Mouse (Mus musculus) CH12.LX (cell line): ENCODE measurements around the gene Chrm3. TPM values are rescaled to one million over a fixed set of nuclear protein-coding genes. Genes with fewer than 3 reads are reported as not detected.

Experiments used
- DNase-seq: peaks from one replicate; pipeline ENCODE4 v3.0.0-alpha.2; 2013; ENCODE audit errors: extremely low read depth
- H3K27ac ChIP-seq: 2 replicates; pipeline ENCODE4 v1.5.1; 2012; ENCODE audit warnings: low read depth, mild to moderate bottlenecking, control low read depth, moderate library complexity; ENCODE audit not compliant: insufficient read depth
- H3K27me3 ChIP-seq: replicated peaks from 2 replicates; pipeline ENCODE3; 2012; ENCODE audit warnings: inconsistent platforms
- H3K36me3 ChIP-seq, 2 experiments: replicated peaks in 1 of 2; 2 replicates each; pipeline versions ENCODE3 to v1.6.1; 2012; ENCODE audit warnings: inconsistent platforms in 1 of 2, low read length in 1 of 2, mild to moderate bottlenecking in 1 of 2, mixed read lengths in 1 of 2, moderate library complexity in 1 of 2; ENCODE audit not compliant: control insufficient read depth in 1 of 2, insufficient read depth in 1 of 2
- H3K4me1 ChIP-seq, 2 experiments: 2 replicates each; pipeline ENCODE4 v1.6.1; 2012; ENCODE audit warnings: inconsistent platforms in 1 of 2, moderate library complexity in 1 of 2; ENCODE audit not compliant: insufficient read depth in 2 of 2, control insufficient read depth in 1 of 2
- H3K4me2 ChIP-seq: 2 replicates; pipeline ENCODE4 v1.6.1; 2012; ENCODE audit warnings: low read depth, mild to moderate bottlenecking, control low read depth; ENCODE audit not compliant: poor library complexity, insufficient read depth, severe bottlenecking
- H3K4me3 ChIP-seq, 3 experiments: fragments of 150-350 bp in 1 of 3; sonication (generic) in 1 of 3; replicated peaks in 1 of 3; 2 replicates each; pipeline versions ENCODE3 to v1.5.1; 2011 to 2012; ENCODE audit warnings: low read depth in 2 of 3, low read length in 2 of 3, mild to moderate bottlenecking in 2 of 3, moderate library complexity in 2 of 3, control low read depth in 1 of 3, improper control_type of control experiment in 1 of 3, inconsistent platforms in 1 of 3, mixed read lengths in 1 of 3; ENCODE audit not compliant: poor library complexity in 1 of 3
- H3K79me2 ChIP-seq: replicated peaks from 2 replicates; pipeline ENCODE4 v1.6.1; 2012; ENCODE audit warnings: mild to moderate bottlenecking, moderate library complexity; ENCODE audit not compliant: control insufficient read depth, poor library complexity, insufficient read depth, severe bottlenecking; ENCODE audit errors: extremely low read depth
- H3K9ac ChIP-seq: 2 replicates; pipeline ENCODE4 v1.6.1; 2012; ENCODE audit warnings: low read depth, mild to moderate bottlenecking, control low read depth, moderate library complexity; ENCODE audit not compliant: insufficient read depth
- H3K9me3 ChIP-seq: replicated peaks from 2 replicates; pipeline ENCODE3; 2012; ENCODE audit warnings: low read length, inconsistent platforms, mixed read lengths
- BHLHE40 ChIP-seq: IDR thresholded peaks from 2 replicates; pipeline ENCODE4 v1.6.1; 2011; ENCODE audit warnings: mild to moderate bottlenecking, low read depth, low read length, improper control_type of control experiment
- CHD1 ChIP-seq: IDR thresholded peaks from 2 replicates; pipeline ENCODE4 v1.6.1; 2012; ENCODE audit warnings: low read depth, low read length, improper control_type of control experiment, inconsistent platforms
- CTCF ChIP-seq, 2 experiments: IDR thresholded peaks in 1 of 2; conservative IDR thresholded peaks in 1 of 2; 2 replicates each; pipeline ENCODE4 v1.5.1; 2011 to 2012; ENCODE audit warnings: low read depth in 2 of 2, low read length in 2 of 2, improper control_type of control experiment in 1 of 2, inconsistent platforms in 1 of 2, mild to moderate bottlenecking in 1 of 2, moderate library complexity in 1 of 2
- EP300 ChIP-seq: IDR thresholded peaks from 2 replicates; pipeline ENCODE4 v1.6.1; 2011; ENCODE audit warnings: low read length, improper control_type of control experiment
- ETS1 ChIP-seq: conservative IDR thresholded peaks from 2 replicates; pipeline ENCODE4 v1.6.1; 2012; ENCODE audit warnings: low read depth, mild to moderate bottlenecking, inconsistent platforms, low read length, improper control_type of control experiment, moderate library complexity
- GABPA ChIP-seq: IDR thresholded peaks from 2 replicates; pipeline ENCODE4 v1.6.1; 2012; ENCODE audit warnings: low read depth, low read length, improper control_type of control experiment, inconsistent platforms; ENCODE audit not compliant: insufficient replicate concordance
- IRF4 ChIP-seq: IDR thresholded peaks from 2 replicates; pipeline ENCODE4 v1.6.1; 2014; ENCODE audit warnings: low read depth, mild to moderate bottlenecking, inconsistent platforms, low read length, improper control_type of control experiment
- JUND ChIP-seq: conservative IDR thresholded peaks from 2 replicates; pipeline ENCODE4 v1.6.1; 2011; ENCODE audit warnings: low read depth, low read length, improper control_type of control experiment
- KAT2A ChIP-seq: IDR thresholded peaks from 2 replicates; pipeline ENCODE4 v1.6.1; 2012; ENCODE audit warnings: low read length, improper control_type of control experiment, inconsistent platforms; ENCODE audit not compliant: insufficient replicate concordance
- MAFK ChIP-seq: IDR thresholded peaks from 2 replicates; pipeline ENCODE4 v1.6.1; 2011; ENCODE audit warnings: low read length, improper control_type of control experiment; ENCODE audit not compliant: insufficient replicate concordance
- MAZ ChIP-seq: IDR thresholded peaks from 2 replicates; pipeline ENCODE4 v1.6.1; 2012; ENCODE audit warnings: low read depth, mild to moderate bottlenecking, inconsistent platforms, low read length, improper control_type of control experiment, moderate library complexity
- MYC ChIP-seq: IDR thresholded peaks from 2 replicates; pipeline ENCODE4 v1.6.1; 2011; ENCODE audit warnings: low read depth, mild to moderate bottlenecking, improper control_type of control experiment, low read length
- NRF1 ChIP-seq: IDR thresholded peaks from 2 replicates; pipeline ENCODE4 v1.6.1; 2014; ENCODE audit warnings: low read depth, mild to moderate bottlenecking, inconsistent platforms, low read length, improper control_type of control experiment, moderate library complexity
- PAX5 ChIP-seq: IDR thresholded peaks from 2 replicates; pipeline ENCODE4 v1.6.1; 2012; ENCODE audit warnings: low read length, inconsistent platforms, mixed read lengths
- POLR2A ChIP-seq: IDR thresholded peaks from 2 replicates; pipeline ENCODE4 v1.6.1; 2011; ENCODE audit warnings: low read depth, mild to moderate bottlenecking, improper control_type of control experiment, low read length
- POLR2AphosphoS2 ChIP-seq: IDR thresholded peaks from 2 replicates; pipeline ENCODE4 v1.6.1; 2011; ENCODE audit warnings: low read depth, low read length, improper control_type of control experiment
- RAD21 ChIP-seq: IDR thresholded peaks from 2 replicates; pipeline ENCODE4 v1.6.1; 2011; ENCODE audit warnings: low read depth, mild to moderate bottlenecking, low read length, improper control_type of control experiment, moderate library complexity
- RCOR1 ChIP-seq: conservative IDR thresholded peaks from 2 replicates; pipeline ENCODE4 v1.6.1; 2012; ENCODE audit warnings: low read depth, mild to moderate bottlenecking, inconsistent platforms, low read length, improper control_type of control experiment
- TBP ChIP-seq: conservative IDR thresholded peaks from 2 replicates; pipeline ENCODE4 v1.6.1; 2011; ENCODE audit warnings: low read depth, low read length, improper control_type of control experiment
- TCF12 ChIP-seq: IDR thresholded peaks from 2 replicates; pipeline ENCODE4 v1.6.1; 2014; ENCODE audit warnings: low read depth, mild to moderate bottlenecking, inconsistent platforms, low read length, improper control_type of control experiment
- UBTF ChIP-seq: IDR thresholded peaks from 2 replicates; pipeline ENCODE4 v1.6.1; 2012; ENCODE audit warnings: low read depth, mild to moderate bottlenecking, inconsistent platforms, low read length, improper control_type of control experiment, moderate library complexity
- USF1 ChIP-seq: IDR thresholded peaks from 2 replicates; pipeline ENCODE4 v1.6.1; 2014; ENCODE audit warnings: low read depth, mild to moderate bottlenecking, inconsistent platforms, low read length, improper control_type of control experiment
- ZC3H11A ChIP-seq: IDR thresholded peaks from 2 replicates; pipeline ENCODE4 v1.6.1; 2012; ENCODE audit warnings: low read depth, mild to moderate bottlenecking, inconsistent platforms, low read length, improper control_type of control experiment
- ZKSCAN1 ChIP-seq: IDR thresholded peaks from 2 replicates; pipeline ENCODE4 v1.6.1; 2012; ENCODE audit warnings: low read depth, inconsistent platforms, low read length, improper control_type of control experiment, borderline replicate concordance
- ZMIZ1 ChIP-seq: IDR thresholded peaks from 2 replicates; pipeline ENCODE4 v1.6.1; 2012; ENCODE audit warnings: low read depth, mild to moderate bottlenecking, inconsistent platforms, low read length, improper control_type of control experiment
- ZNF384 ChIP-seq: IDR thresholded peaks from 2 replicates; pipeline ENCODE4 v1.6.1; 2012; ENCODE audit warnings: low read depth, low read length, improper control_type of control experiment, inconsistent platforms
- dilution Hi-C: fragments of 300-500 bp; cut with MboI; formaldehyde crosslinking; loops from 2 replicates; pipeline ENCODE4 v1.14.3; 2020; ENCODE audit warnings: low sequenced_read_pairs; ENCODE audit not compliant: extremely low pct_unique_long_range_greater_than_20kb, extremely low pct_ligation_motif_present
- in situ Hi-C: fragments of 300-500 bp; cut with MboI; formaldehyde crosslinking; loops from 3 replicates; pipeline ENCODE4 v1.14.3; 2019; ENCODE audit warnings: low sequenced_read_pairs, low pct_ligation_motif_present, low pct_unique_long_range_greater_than_20kb, mixed read lengths
- polyA plus RNA-seq: library from polyadenylated mRNA; unstranded; fragments of >175 nt; gene quantifications from 2 replicates; pipeline ENCODE4 v1.2.1, GENCODE M21; 2012; ENCODE audit warnings: low read depth; ENCODE audit not compliant: insufficient read length
- total RNA-seq, 2 experiments: library from RNA; depleted of rRNA; stranded (reverse); fragments of 300-350 nt in 1 of 2; fragments of >200 nt in 1 of 2; gene quantifications; 2 replicates each; pipeline ENCODE4 v1.2.3; 2012 to 2014

Gene Chrm3
- total and polyA plus RNA-seq, 3 experiments = not detected

GRCm38 (mm10) chr13:9973742-9974321 is 386.8 kb downstream of the Chrm3 start:
- no peak overlapping the region for H3K4me2 ChIP-seq
- H3K9me3 ChIP-seq = no peaks in the 10 kb centered on the region
- TF ChIP-seq ZNF384 = no peak
- TF ChIP-seq JUND = no peak
- peaks cover 0 to 5% of the 10 kb centered on the region in 2 experiments; a peak in 2 of 4 replicates for H3K4me1 ChIP-seq
- no peak overlapping the region for H3K4me3 ChIP-seq
- dilution Hi-C loops = no loop called here
- H3K27ac ChIP-seq = no peak overlapping the region
- in situ Hi-C loops = no loop called here
- no peaks in the 10 kb centered on the region for H3K79me2 ChIP-seq
- no peaks in the 10 kb centered on the region for H3K36me3 ChIP-seq
- DNase-seq = no peak
- H3K9ac ChIP-seq = no peak overlapping the region
- no peaks in the 10 kb centered on the region for H3K27me3 ChIP-seq

- DNase-seq = no peak
- no peaks in the 10 kb centered on the region for H3K9me3 ChIP-seq
- TF ChIP-seq ZMIZ1 (no peak), EP300 (no peak), MAFK (no peak), CTCF (conservative IDR thresholded peaks at IDR 0.05 in 1 of 2, IDR thresholded peaks at IDR 0.05 in 1 of 2; ENCODE audit: low read depth in 2 of 2, low read length in 2 of 2) (no peak), RCOR1 (no peak), POLR2A (no peak), UBTF (no peak), TCF12 (no peak), ETS1 (no peak)
- H3K79me2 ChIP-seq = no peaks in the 10 kb centered on the region
- no peaks in the 10 kb centered on the region for H3K27me3 ChIP-seq
- no peak overlapping the region for H3K27ac ChIP-seq
- no peaks in the 10 kb centered on the region for H3K36me3 ChIP-seq
- in situ Hi-C loops = no loop called here
- dilution Hi-C loops = no loop called here
- peaks cover 0 to 5% of the 10 kb centered on the region in 2 experiments; a peak in 2 of 4 replicates for H3K4me1 ChIP-seq
- H3K4me3 ChIP-seq = no peak overlapping the region
- H3K4me2 ChIP-seq = no peak overlapping the region
- no peak overlapping the region for H3K9ac ChIP-seq
These were observed 388.8 kb downstream of the Chrm3 start for GRCm38 (mm10) chr13:9971845-9972244.

GRCm38 (mm10) chr13:9952619-9953018 is 408.0 kb downstream of the Chrm3 start:
- DNase-seq = no peak
- Histone ChIP-seq H3K4me2 (no peak overlapping the region), H3K79me2 (no peaks in the 10 kb centered on the region), H3K4me1 (no peaks in the 10 kb centered on the region), H3K27me3 (no peaks in the 10 kb centered on the region), H3K36me3 (no peaks in the 10 kb centered on the region), H3K4me3 (no peak overlapping the region), H3K9ac (no peak overlapping the region), H3K27ac (no peak overlapping the region), H3K9me3 (no peaks in the 10 kb centered on the region)
- in situ Hi-C loops (no loop called here), dilution Hi-C loops (no loop called here)
- no peak for TF ChIP-seq TBP
- TF ChIP-seq GABPA = no peak
- no peak for TF ChIP-seq POLR2AphosphoS2
- no peak for TF ChIP-seq USF1
- no peak for TF ChIP-seq NRF1
- TF ChIP-seq RAD21 = no peak
- TF ChIP-seq ZKSCAN1 = no peak
- no peak for TF ChIP-seq KAT2A
- no peak for TF ChIP-seq CHD1
- no peak for TF ChIP-seq TCF12
- no peak for TF ChIP-seq MAZ
- TF ChIP-seq ZNF384 = no peak
- no peak for TF ChIP-seq BHLHE40
- no peak for TF ChIP-seq PAX5
- TF ChIP-seq MAFK = no peak
- no peak for TF ChIP-seq ZC3H11A
- no peak for TF ChIP-seq IRF4
- no peak for TF ChIP-seq JUND
- no peak for TF ChIP-seq MYC
